Comparison of ENCODE assay signal across 8 mouse cellular contexts in the genomic region with DNA sequence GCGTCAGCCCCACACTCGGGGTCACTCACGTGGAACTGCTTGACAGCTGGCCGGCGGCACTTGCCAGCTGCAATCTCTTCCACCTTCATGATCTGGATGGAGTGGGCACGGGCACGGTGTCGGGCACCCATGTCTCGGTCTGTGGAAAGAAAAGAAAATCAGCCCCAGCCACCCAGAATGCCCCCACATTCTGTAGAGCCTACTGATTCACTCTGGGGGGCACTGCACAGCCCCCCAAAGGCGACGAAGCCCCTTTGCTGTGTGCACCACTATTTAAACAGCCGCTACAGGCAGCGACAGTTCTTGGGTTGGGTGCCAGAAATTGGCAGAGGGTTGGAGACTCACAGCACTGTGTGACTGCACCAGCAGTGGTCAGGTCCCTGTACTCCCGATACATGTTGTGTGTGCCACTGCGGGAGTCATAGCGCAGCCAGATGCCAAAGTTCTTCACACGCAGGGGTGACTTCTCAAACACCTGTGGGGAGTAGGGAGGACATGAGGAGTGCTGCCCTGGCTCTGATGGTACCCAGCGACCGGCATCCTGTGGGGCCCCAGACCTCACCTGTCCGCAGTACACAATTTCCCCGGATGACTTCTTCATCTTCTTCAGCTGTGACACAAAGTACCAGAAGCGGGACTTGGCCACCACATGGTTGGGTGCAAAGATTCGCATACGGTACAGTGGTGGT. TPM values are rescaled to one million over a fixed set of nuclear protein-coding genes. Genes with fewer than 3 reads are reported as not detected.
A peak's percentile ranks its signal among the peaks of the same experiment; 100 is the strongest.
DNase-seq lines count a peak whose midpoint lies in the region; ATAC-seq and TF ChIP-seq lines count a peak whose summit lies in the region.
"Not testable (repeated sequence)": the region's sequence is repeated elsewhere in the genome, so short reads cannot be mapped to it uniquely, and the experiment has no call there.
"Had no signal": no experiment of that assay in that cellular context is flagged by ENCODE, and none has a peak within 500 bp of the region (broad histone marks: within the 10 kb centered on the region; RNA-seq: fewer than 3 reads in every experiment).

No protein-coding gene starts in this region.

- TF ChIP-seq EP300 in lung, postnatal 0 days (IDR thresholded peaks at IDR 0.05): not testable (repeated sequence)

- peak overlapping the region; percentile 91 for H3K9ac ChIP-seq in forebrain, embryonic 13.5 days
- peak overlapping the region; percentile 99 for H3K9ac ChIP-seq in heart, embryonic 15.5 days
- H3K9ac ChIP-seq in intestine, embryonic 15.5 days: peak overlapping the region; percentile 95; the same call in 1 of the 2 replicates
- H3K9ac ChIP-seq in limb, embryonic 14.5 days (ENCODE audit: low read depth, low read length, severe bottlenecking): 0 out of 2 replicates have a peak overlapping the region, but pooled peaks have one; percentile 88
- not testable (repeated sequence) for H3K9ac ChIP-seq in lung, postnatal 0 days (replicated peaks; ENCODE audit: low read depth); neural tube, embryonic 11.5 days (ENCODE audit: low read length)

- not testable (repeated sequence) for H3K27ac ChIP-seq in forebrain, embryonic 13.5 days; heart, embryonic 15.5 days; intestine, embryonic 15.5 days; limb, embryonic 14.5 days (replicated peaks; ENCODE audit: low read depth, low read length); lung, postnatal 0 days (ENCODE audit: low read length); neural tube, embryonic 11.5 days (ENCODE audit: low read depth, low read length)

- DNase-seq in cerebellum, adult 9-11 months: peak; percentile 64
- not testable (repeated sequence) for DNase-seq in limb, embryonic 14.5 days (ENCODE audit: low spot score); lung, postnatal 0 days (ENCODE audit: low spot score); neural tube, embryonic 11.5 days (ENCODE audit: low spot score)

- peaks cover 31% of the 10 kb centered on the region for H3K36me3 ChIP-seq in forebrain, embryonic 13.5 days (ENCODE audit: poor library complexity, severe bottlenecking)
- H3K36me3 ChIP-seq in heart, embryonic 15.5 days: peaks cover 26% of the 10 kb centered on the region
- peaks cover 23% of the 10 kb centered on the region for H3K36me3 ChIP-seq in intestine, embryonic 15.5 days
- peaks cover 30% of the 10 kb centered on the region for H3K36me3 ChIP-seq in limb, embryonic 14.5 days (ENCODE audit: control insufficient read depth, insufficient read depth, low read length)
- peaks cover 11% of the 10 kb centered on the region for H3K36me3 ChIP-seq in lung, postnatal 0 days (ENCODE audit: insufficient read depth, low read length)
- H3K36me3 ChIP-seq in neural tube, embryonic 11.5 days (ENCODE audit: control insufficient read depth, insufficient read depth, low read length): peaks cover 14% of the 10 kb centered on the region

- TF ChIP-seq CTCF in lung, postnatal 0 days (IDR thresholded peaks at IDR 0.05): not testable (repeated sequence)

- 85% methylated on average over 24 of the region's 24 CpGs for WGBS in forebrain, embryonic 13.5 days
- 83% methylated on average over 24 of the region's 24 CpGs for WGBS in heart, embryonic 15.5 days
- WGBS in intestine, embryonic 15.5 days: 80% methylated on average over 24 of the region's 24 CpGs
- WGBS in limb, embryonic 14.5 days: 87% methylated on average over 22 of the region's 24 CpGs
- 77% methylated on average over 24 of the region's 24 CpGs for WGBS in lung, postnatal 0 days
- WGBS in neural tube, embryonic 11.5 days: 85% methylated on average over 24 of the region's 24 CpGs

- not testable (repeated sequence) for H3K9me3 ChIP-seq in forebrain, embryonic 13.5 days (replicated peaks); heart, embryonic 15.5 days (replicated peaks); intestine, embryonic 15.5 days; limb, embryonic 14.5 days (ENCODE audit: control insufficient read depth, low read length); lung, postnatal 0 days (ENCODE audit: low read length); neural tube, embryonic 11.5 days (ENCODE audit: control insufficient read depth, low read length)

- TF ChIP-seq POLR2A in limb, embryonic 14.5 days (IDR thresholded peaks at IDR 0.05; ENCODE audit: borderline replicate concordance, extremely low read depth, insufficient read depth, insufficient read length): not testable (repeated sequence)

- ATAC-seq in forebrain, embryonic 13.5 days; heart, embryonic 15.5 days (replicated peaks; ENCODE audit: insufficient number of reproducible peaks, insufficient read depth, low FRiP score, low read depth); intestine, embryonic 15.5 days; limb, embryonic 14.5 days (ENCODE audit: low FRiP score, low read depth); lung, postnatal 0 days; neural tube, embryonic 11.5 days (ENCODE audit: insufficient read depth, low FRiP score, low TSS enrichment): not testable (repeated sequence)

- H3K27me3 ChIP-seq in forebrain, embryonic 13.5 days: peaks cover 43% of the 10 kb centered on the region
- peaks cover 33% of the 10 kb centered on the region for H3K27me3 ChIP-seq in heart, embryonic 15.5 days
- H3K27me3 ChIP-seq in intestine, embryonic 15.5 days (replicated peaks): peaks cover 29% of the 10 kb centered on the region
- H3K27me3 ChIP-seq in limb, embryonic 14.5 days (ENCODE audit: control insufficient read depth, insufficient read depth, low read length): peaks cover 30% of the 10 kb centered on the region
- H3K27me3 ChIP-seq in lung, postnatal 0 days (replicated peaks; ENCODE audit: insufficient read depth, low read length): peaks cover 23% of the 10 kb centered on the region
- peaks cover 28% of the 10 kb centered on the region for H3K27me3 ChIP-seq in neural tube, embryonic 11.5 days (ENCODE audit: control insufficient read depth, insufficient read depth, low read length)

- peak overlapping the region; percentile 98 for H3K4me2 ChIP-seq in forebrain, embryonic 13.5 days
- peak overlapping the region; percentile 93 for H3K4me2 ChIP-seq in heart, embryonic 15.5 days
- H3K4me2 ChIP-seq in intestine, embryonic 15.5 days (replicated peaks): peak overlapping the region; percentile 76
- peak overlapping the region; percentile 94 for H3K4me2 ChIP-seq in limb, embryonic 14.5 days (replicated peaks; ENCODE audit: low read depth, low read length, severe bottlenecking)
- peak overlapping the region; percentile 79; the same call in 1 of the 2 replicates for H3K4me2 ChIP-seq in lung, postnatal 0 days (replicated peaks; ENCODE audit: low read depth, low read length)
- H3K4me2 ChIP-seq in neural tube, embryonic 11.5 days (ENCODE audit: low read depth): peak overlapping the region; percentile 97

- H3K4me1 ChIP-seq in forebrain, embryonic 13.5 days: peaks cover 24% of the 10 kb centered on the region
- peaks cover 29% of the 10 kb centered on the region for H3K4me1 ChIP-seq in heart, embryonic 15.5 days (replicated peaks)
- H3K4me1 ChIP-seq in intestine, embryonic 15.5 days (replicated peaks): peaks cover 27% of the 10 kb centered on the region
- H3K4me1 ChIP-seq in limb, embryonic 14.5 days (ENCODE audit: control insufficient read depth, insufficient read depth, low read length): not testable (repeated sequence)
- H3K4me1 ChIP-seq in lung, postnatal 0 days (ENCODE audit: insufficient read depth, low read depth, low read length): peaks cover 12% of the 10 kb centered on the region; the same call in 1 of the 2 replicates
- H3K4me1 ChIP-seq in neural tube, embryonic 11.5 days (ENCODE audit: control insufficient read depth, insufficient read depth, low read length): peaks cover 10% of the 10 kb centered on the region

- peak overlapping the region; percentile 88 for H3K4me3 ChIP-seq in forebrain, embryonic 13.5 days
- H3K4me3 ChIP-seq in heart, embryonic 15.5 days: peak overlapping the region; percentile 93
- peak overlapping the region; percentile 86 for H3K4me3 ChIP-seq in intestine, embryonic 15.5 days (replicated peaks)
- H3K4me3 ChIP-seq in limb, embryonic 14.5 days (replicated peaks; ENCODE audit: low read length): peak overlapping the region; percentile 77
- not testable (repeated sequence) for H3K4me3 ChIP-seq in lung, postnatal 0 days (ENCODE audit: low read depth, low read length)
- H3K4me3 ChIP-seq in neural tube, embryonic 11.5 days (ENCODE audit: low read depth, low read length): peak overlapping the region; percentile 88

RNA-seq across cellular contexts. Expression of a gene that starts 1.5 kb away (rescaled TPM):
- polyA plus RNA-seq in forebrain, embryonic 13.5 days (2015; fragmentation: Nextera tagmentation; extraction: Ambion mirVana): 3,255 and 3,517 TPM in 2 replicates
- polyA plus RNA-seq in heart, embryonic 15.5 days (2015; fragmentation: Nextera tagmentation; extraction: Ambion mirVana): 2,542 and 2,612 TPM in 2 replicates
- polyA plus RNA-seq in intestine, embryonic 15.5 days (2015; fragmentation: Nextera tagmentation; extraction: Ambion mirVana): 4,170 and 4,400 TPM in 2 replicates
- polyA plus RNA-seq in limb, embryonic 14.5 days (2012; rRNA removed): 5,343 and 6,042 TPM in 2 replicates
- 5,732 and 5,809 TPM in 2 replicates for polyA plus RNA-seq in limb, embryonic 14.5 days (2014; fragmentation: Nextera tagmentation; extraction: Ambion mirVana)
- polyA plus RNA-seq in lung, postnatal 0 days (2015; fragmentation: Nextera tagmentation; extraction: Ambion mirVana): 3,759 and 4,424 TPM in 2 replicates
- polyA plus RNA-seq in neural tube, embryonic 11.5 days (2014; fragmentation: Nextera tagmentation; extraction: Ambion mirVana): 3,152 and 3,217 TPM in 2 replicates

RNA-seq across cellular contexts. Expression of a gene that starts 3.2 kb away (rescaled TPM):
- 0.50 and 0.67 TPM in 2 replicates for polyA plus RNA-seq in forebrain, embryonic 13.5 days (2015; fragmentation: Nextera tagmentation; extraction: Ambion mirVana)
- 0.09 and 0.36 TPM in 2 replicates for polyA plus RNA-seq in heart, embryonic 15.5 days (2015; fragmentation: Nextera tagmentation; extraction: Ambion mirVana)
- 0.34 and 0.40 TPM in 2 replicates for polyA plus RNA-seq in intestine, embryonic 15.5 days (2015; fragmentation: Nextera tagmentation; extraction: Ambion mirVana)
- 1.4 and 1.9 TPM in 2 replicates for polyA plus RNA-seq in limb, embryonic 14.5 days (2012; rRNA removed)
- polyA plus RNA-seq in limb, embryonic 14.5 days (2014; fragmentation: Nextera tagmentation; extraction: Ambion mirVana): 0.19 and 0.83 TPM in 2 replicates
- 0.12 and 0.13 TPM in 2 replicates for polyA plus RNA-seq in lung, postnatal 0 days (2015; fragmentation: Nextera tagmentation; extraction: Ambion mirVana)
- polyA plus RNA-seq in neural tube, embryonic 11.5 days (2014; fragmentation: Nextera tagmentation; extraction: Ambion mirVana): 0.87 and 1.1 TPM in 2 replicates
- polyA plus RNA-seq: inflammation-experienced regulatory T-cells, adult 6 months had no signal

RNA-seq across cellular contexts. Expression of a gene that starts 10.0 kb away (rescaled TPM):
- 57.0 and 58.2 TPM in 2 replicates for polyA plus RNA-seq in forebrain, embryonic 13.5 days (2015; fragmentation: Nextera tagmentation; extraction: Ambion mirVana)
- polyA plus RNA-seq in heart, embryonic 15.5 days (2015; fragmentation: Nextera tagmentation; extraction: Ambion mirVana): 30.3 and 41.6 TPM in 2 replicates
- polyA plus RNA-seq in intestine, embryonic 15.5 days (2015; fragmentation: Nextera tagmentation; extraction: Ambion mirVana): 36.7 and 38.6 TPM in 2 replicates
- polyA plus RNA-seq in limb, embryonic 14.5 days (2012; rRNA removed): 63.7 and 96.8 TPM in 2 replicates
- 45.6 and 47.6 TPM in 2 replicates for polyA plus RNA-seq in limb, embryonic 14.5 days (2014; fragmentation: Nextera tagmentation; extraction: Ambion mirVana)
- 22.7 and 25.5 TPM in 2 replicates for polyA plus RNA-seq in lung, postnatal 0 days (2015; fragmentation: Nextera tagmentation; extraction: Ambion mirVana)
- polyA plus RNA-seq in neural tube, embryonic 11.5 days (2014; fragmentation: Nextera tagmentation; extraction: Ambion mirVana): 45.4 and 47.1 TPM in 2 replicates

RNA-seq across cellular contexts. Expression of a gene that starts 22.0 kb away (rescaled TPM):
- polyA plus RNA-seq in forebrain, embryonic 13.5 days (2015; fragmentation: Nextera tagmentation; extraction: Ambion mirVana): 169 and 179 TPM in 2 replicates
- 79.7 and 84.1 TPM in 2 replicates for polyA plus RNA-seq in heart, embryonic 15.5 days (2015; fragmentation: Nextera tagmentation; extraction: Ambion mirVana)
- 89.4 and 90.7 TPM in 2 replicates for polyA plus RNA-seq in intestine, embryonic 15.5 days (2015; fragmentation: Nextera tagmentation; extraction: Ambion mirVana)
- polyA plus RNA-seq in limb, embryonic 14.5 days (2012; rRNA removed): 49.2 and 58.9 TPM in 2 replicates
- polyA plus RNA-seq in limb, embryonic 14.5 days (2014; fragmentation: Nextera tagmentation; extraction: Ambion mirVana): 96.2 and 97.2 TPM in 2 replicates
- polyA plus RNA-seq in lung, postnatal 0 days (2015; fragmentation: Nextera tagmentation; extraction: Ambion mirVana): 63.7 and 68.5 TPM in 2 replicates
- polyA plus RNA-seq in neural tube, embryonic 11.5 days (2014; fragmentation: Nextera tagmentation; extraction: Ambion mirVana): 152 and 155 TPM in 2 replicates

RNA-seq across cellular contexts. Expression of a gene that starts 32.7 kb away (rescaled TPM):
- polyA plus RNA-seq in forebrain, embryonic 13.5 days (2015; fragmentation: Nextera tagmentation; extraction: Ambion mirVana): 11.2 and 13.5 TPM in 2 replicates
- 2.8 and 3.8 TPM in 2 replicates for polyA plus RNA-seq in heart, embryonic 15.5 days (2015; fragmentation: Nextera tagmentation; extraction: Ambion mirVana)
- 2.0 TPM in 2 replicates for polyA plus RNA-seq in intestine, embryonic 15.5 days (2015; fragmentation: Nextera tagmentation; extraction: Ambion mirVana)
- 9.1 and 11.2 TPM in 2 replicates for polyA plus RNA-seq in limb, embryonic 14.5 days (2012; rRNA removed)
- polyA plus RNA-seq in limb, embryonic 14.5 days (2014; fragmentation: Nextera tagmentation; extraction: Ambion mirVana): 2.5 and 3.0 TPM in 2 replicates
- 0.24 and 0.25 TPM in 2 replicates for polyA plus RNA-seq in lung, postnatal 0 days (2015; fragmentation: Nextera tagmentation; extraction: Ambion mirVana)
- polyA plus RNA-seq in neural tube, embryonic 11.5 days (2014; fragmentation: Nextera tagmentation; extraction: Ambion mirVana): 14.0 and 14.1 TPM in 2 replicates
- polyA plus RNA-seq: inflammation-experienced regulatory T-cells, adult 6 months had no signal
